8 mouse cellular contexts compared by ENCODE assay signal in the genomic region with DNA sequence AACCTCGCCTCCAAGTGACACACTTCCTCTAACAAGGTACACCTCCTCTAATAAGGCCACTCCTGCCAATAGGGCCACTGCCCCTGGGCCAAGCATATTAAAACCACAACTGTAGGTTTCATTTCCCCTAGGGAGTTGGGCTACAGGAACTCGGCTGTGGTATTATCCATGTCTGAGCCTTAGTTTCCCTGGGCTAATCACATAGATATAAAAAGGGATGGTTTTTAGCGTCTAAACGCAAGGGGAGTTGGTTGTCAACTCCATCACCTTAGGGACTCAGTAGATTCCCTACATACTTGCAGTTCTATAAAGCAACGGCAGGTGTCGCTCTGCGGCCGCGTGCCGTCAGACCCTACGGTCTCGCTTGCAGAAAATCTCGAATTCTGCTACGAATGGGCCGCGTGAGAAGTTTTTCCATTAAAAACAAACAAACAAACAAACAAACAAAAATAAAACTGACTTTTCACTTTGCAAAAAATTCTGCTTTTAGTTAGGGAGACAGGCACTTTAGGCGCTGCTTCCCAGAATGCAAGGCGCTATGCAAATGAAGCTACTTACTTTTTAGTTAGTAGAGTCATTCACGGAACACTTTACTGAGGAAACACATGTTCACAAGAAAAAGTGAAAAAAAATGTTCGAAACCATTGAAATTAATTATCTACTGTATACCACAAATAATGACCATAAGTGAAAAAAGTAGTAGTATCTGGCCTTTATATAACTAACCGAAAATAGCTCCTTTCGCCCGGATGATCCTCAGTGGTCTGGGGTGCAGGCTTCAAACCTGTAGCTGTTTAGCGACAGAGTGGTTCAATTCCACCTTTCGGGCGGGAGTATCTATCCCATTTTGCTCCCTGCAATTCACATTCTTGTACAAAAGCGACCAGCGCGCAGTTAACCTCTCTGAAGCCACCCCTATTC. TPM values are rescaled to one million over a fixed set of nuclear protein-coding genes. Genes with fewer than 3 reads are reported as not detected.
DNase-seq lines count a peak whose midpoint lies in the region.

No protein-coding gene starts in this region.

- DNase-seq in heart, adult 11 months: peak; percentile 96
- DNase-seq in heart, postnatal 25 days (ENCODE audit: low spot score): no peak
- DNase-seq in cerebellum, postnatal 36 days: peak; percentile 84 to 88
- DNase-seq in gastrocnemius, adult 8-10 months (ENCODE audit: low spot score in 2 of 2): peak; percentile 52 to 58
- peak; percentile 93 for DNase-seq in induced T-regulatory cell, adult 2 months (ENCODE audit: low read depth)
- peak; percentile 64 to 77 for DNase-seq in left cerebral cortex, postnatal 36 days (ENCODE audit: low spot score in 2 of 2)
- peak; percentile 89 for DNase-seq in mesoderm, embryonic 11.5 days (ENCODE audit: low read depth, low spot score)
- peak; percentile 64 for DNase-seq in right cerebral cortex, postnatal 25 days

- intact Hi-C loops in heart, postnatal 25 days (cut with DNase I): loop anchor here (1.0 kb wide), 1 partner anchor 43 kb away; no protein-coding TSS in a partner anchor
- intact Hi-C loops in left cerebral cortex, postnatal 36 days (cut with DNase I): loop anchor here (1.0 kb wide), 1 partner anchor 42 kb away; no protein-coding TSS in a partner anchor

RNA-seq across cellular contexts. Expression of a gene that starts 9.1 kb away (rescaled TPM):
- under 1 TPM; 0.59 to 0.81 TPM for total RNA-seq in heart, postnatal 25 days (2021)
- total RNA-seq in gastrocnemius, adult 8-10 months (2022): under 1 TPM; 0.16 to 0.86 (median 0.30) TPM
- total RNA-seq in left cerebral cortex, postnatal 36 days (2021): 10 to 100 TPM; 20.6 to 22.5 TPM

RNA-seq across cellular contexts. Expression of a gene that starts 18.3 kb away (rescaled TPM):
- total RNA-seq in heart, postnatal 25 days (2021): 100 to 1,000 TPM; 124 to 136 TPM
- total RNA-seq in gastrocnemius, adult 8-10 months (2022): 1,000 to 10,000 TPM; 1,093 to 1,223 (median 1,133) TPM
- 100 to 1,000 TPM in 1 of 2 experiments, 10 to 100 TPM in 1; 98.6 to 121 TPM for total RNA-seq in left cerebral cortex, postnatal 36 days (2021)

RNA-seq across cellular contexts. Expression of a gene that starts 20.9 kb away (rescaled TPM):
- not detected for total RNA-seq in heart, postnatal 25 days (2021)
- under 1 TPM in 2 of 4 experiments, not detected in 2; 0.40 to 0.80 TPM for total RNA-seq in gastrocnemius, adult 8-10 months (2022)
- total RNA-seq in left cerebral cortex, postnatal 36 days (2021): not detected

RNA-seq across cellular contexts. Expression of a gene that starts 29.1 kb away (rescaled TPM):
- 10 to 100 TPM; 35.7 to 39.4 TPM for total RNA-seq in heart, postnatal 25 days (2021)
- 10 to 100 TPM in 3 of 4 experiments, 1 to 10 TPM in 1; 7.1 to 19.7 (median 15.0) TPM for total RNA-seq in gastrocnemius, adult 8-10 months (2022)
- total RNA-seq in left cerebral cortex, postnatal 36 days (2021): 10 to 100 TPM; 11.2 to 13.5 TPM

RNA-seq across cellular contexts. Expression of a gene that starts 43.8 kb away (rescaled TPM):
- 10 to 100 TPM; 40.7 to 45.1 TPM for total RNA-seq in heart, postnatal 25 days (2021)
- total RNA-seq in gastrocnemius, adult 8-10 months (2022): 10 to 100 TPM; 27.1 to 33.7 (median 28.7) TPM
- 10 to 100 TPM; 35.6 to 41.8 TPM for total RNA-seq in left cerebral cortex, postnatal 36 days (2021)

Comparison
In these comparisons a context has a peak if more than half of its experiments do, and no peak if none do; other contexts are left out.
1. RNA of a gene that starts 9.1 kb away (total RNA-seq): 20.6 to 22.5 TPM in left cerebral cortex, postnatal 36 days; 0.59 to 0.81 TPM in heart, postnatal 25 days and 0.16 to 0.86 TPM in gastrocnemius, adult 8-10 months; every median in the first group is over 10 times any median in the second.
2. RNA of a gene that starts 18.3 kb away (total RNA-seq): 1,093 to 1,223 TPM in gastrocnemius, adult 8-10 months; 124 to 136 TPM in heart, postnatal 25 days and 98.6 to 121 TPM in left cerebral cortex, postnatal 36 days; every median in the first group is over 4 times any median in the second.